Mouse (Mus musculus) lung, embryonic 16.5 days (tissue): ENCODE data around the gene Tma7. TPM values are rescaled to one million over a fixed set of nuclear protein-coding genes. Genes with fewer than 3 reads are reported as not detected.

Experiments
- ATAC-seq: fragments of 200-750 bp; cut with Nextera tagmentation; 2 replicates; pipeline ENCODE4 v1.8.0; 2017; ENCODE audit warnings: low read depth, mild to moderate bottlenecking, moderate library complexity
- H3K27ac ChIP-seq: fragments of 300-500 bp; sonication (generic); 2 replicates; pipeline ENCODE4 v1.5.1; 2014; ENCODE audit warnings: mild to moderate bottlenecking, control low read depth, low read length
- H3K27me3 ChIP-seq: fragments of 300-500 bp; sonication (generic); 2 replicates; pipeline ENCODE4 v1.6.1; 2014; ENCODE audit warnings: low read depth, low read length, mixed read lengths; ENCODE audit not compliant: control insufficient read depth, insufficient read depth
- H3K36me3 ChIP-seq: fragments of 300-500 bp; sonication (generic); 2 replicates; pipeline ENCODE4 v1.6.1; 2014; ENCODE audit warnings: low read length; ENCODE audit not compliant: control insufficient read depth, insufficient read depth
- H3K4me1 ChIP-seq: fragments of 300-500 bp; sonication (generic); replicated peaks from 2 replicates; pipeline ENCODE4 v1.6.1; 2014; ENCODE audit warnings: low read length, mixed read lengths; ENCODE audit not compliant: control insufficient read depth, insufficient read depth
- H3K4me2 ChIP-seq: fragments of 300-500 bp; sonication (generic); 2 replicates; pipeline ENCODE4 v1.6.1; 2014; ENCODE audit warnings: low read depth, low read length, control low read depth
- H3K4me3 ChIP-seq: fragments of 300-500 bp; sonication (generic); 2 replicates; pipeline ENCODE4 v1.5.1; 2014; ENCODE audit warnings: mild to moderate bottlenecking, low read length, control low read depth
- H3K9ac ChIP-seq: fragments of 300-500 bp; sonication (generic); 2 replicates; pipeline ENCODE4 v1.6.1; 2014; ENCODE audit warnings: low read length, control low read depth
- H3K9me3 ChIP-seq: fragments of 300-500 bp; sonication (generic); 2 replicates; pipeline ENCODE4 v1.6.1; 2016; ENCODE audit warnings: low read length; ENCODE audit not compliant: control insufficient read depth
- WGBS: fragments of 180-500 bp; shearing (Covaris S2); extraction: QIAGEN DNeasy Blood & Tissue Kit; methylation state at CpG from one replicate; pipeline ENCODE4 v1.1.7; 2014; 5-methylcytosine and 5-hydroxymethylcytosine counted together
- polyA plus RNA-seq: library from polyadenylated mRNA; unstranded; fragments of >200 nt; fragmentation: Nextera tagmentation; extraction: Ambion mirVana; gene quantifications from 2 replicates; pipeline ENCODE4 v1.2.1, GENCODE M21; 2015

Tma7 gene
- polyA plus RNA-seq, 1 experiment from 2014 or later, result 545 TPM

DNA sequence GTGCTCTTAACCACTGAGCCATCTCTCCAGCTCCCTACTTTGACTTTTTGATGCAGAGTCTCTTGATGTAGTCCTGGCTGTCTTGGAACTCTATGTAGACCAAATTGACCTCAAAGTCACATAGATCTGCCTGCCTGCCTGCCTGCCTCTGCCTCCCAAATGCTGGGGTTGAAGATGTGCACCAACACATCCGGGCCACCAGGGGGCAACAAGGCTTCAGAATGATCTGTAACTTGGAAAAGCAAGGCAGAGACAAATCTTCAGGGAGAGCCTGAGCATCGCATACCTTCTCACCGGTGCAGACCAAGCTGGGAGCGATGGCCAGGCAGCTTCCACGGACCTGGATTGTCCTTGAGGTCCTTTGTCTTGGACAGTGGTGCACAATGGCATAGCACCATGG, 36.1 kb downstream of the Tma7 start:
- Histone ChIP-seq H3K36me3 (0 out of 2 replicates have a peak, but pooled peaks cover 2% of the 10 kb centered on the region), H3K4me2 (no peak overlapping the region), H3K4me1 (peaks cover 5% of the 10 kb centered on the region), H3K9me3 (no peaks in the 10 kb centered on the region), H3K27ac (no peak overlapping the region), H3K27me3 (no peaks in the 10 kb centered on the region), H3K4me3 (no peak overlapping the region), H3K9ac (no peak overlapping the region)
- ATAC-seq, result no peak
- WGBS, result 36% methylated on average over 5 of the region's 5 CpGs

DNA sequence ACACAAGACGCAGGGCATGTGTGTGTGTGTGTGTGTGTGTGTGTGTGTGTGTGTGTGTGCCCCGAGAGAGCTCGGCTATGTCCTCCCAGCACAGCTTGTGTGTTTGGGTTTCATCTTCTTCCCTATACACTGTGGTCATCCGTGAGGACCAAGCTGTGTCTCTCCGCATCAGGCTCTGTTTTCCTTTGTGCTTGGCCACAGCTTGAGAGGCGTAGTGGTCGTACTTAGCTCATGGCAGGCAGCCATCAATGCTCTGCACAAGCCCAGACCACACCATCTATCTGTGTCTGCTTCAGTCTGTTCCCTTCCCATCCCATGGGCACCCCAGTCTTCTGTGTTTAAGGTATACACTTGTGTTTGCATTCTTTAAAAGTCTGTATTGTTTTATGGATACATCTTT, 41.0 kb downstream of the Tma7 start:
- no peaks in the 10 kb centered on the region for H3K27me3 ChIP-seq
- H3K27ac ChIP-seq, result peak overlapping the region; percentile 79
- 0 out of 2 replicates have a peak, but pooled peaks cover 2% of the 10 kb centered on the region for H3K36me3 ChIP-seq
- no peaks in the 10 kb centered on the region for H3K9me3 ChIP-seq
- H3K4me1 ChIP-seq, result peaks cover 30% of the 10 kb centered on the region
- H3K4me2 ChIP-seq, result peak overlapping the region; percentile 21; the same call in 1 of the 2 replicates
- peak; percentile 1; the same call in 1 of the 2 replicates for ATAC-seq
- H3K4me3 ChIP-seq, result peak overlapping the region; percentile 22
- peak overlapping the region; percentile 23 for H3K9ac ChIP-seq
- WGBS, result 38% methylated on average over 6 of the region's 7 CpGs

DNA sequence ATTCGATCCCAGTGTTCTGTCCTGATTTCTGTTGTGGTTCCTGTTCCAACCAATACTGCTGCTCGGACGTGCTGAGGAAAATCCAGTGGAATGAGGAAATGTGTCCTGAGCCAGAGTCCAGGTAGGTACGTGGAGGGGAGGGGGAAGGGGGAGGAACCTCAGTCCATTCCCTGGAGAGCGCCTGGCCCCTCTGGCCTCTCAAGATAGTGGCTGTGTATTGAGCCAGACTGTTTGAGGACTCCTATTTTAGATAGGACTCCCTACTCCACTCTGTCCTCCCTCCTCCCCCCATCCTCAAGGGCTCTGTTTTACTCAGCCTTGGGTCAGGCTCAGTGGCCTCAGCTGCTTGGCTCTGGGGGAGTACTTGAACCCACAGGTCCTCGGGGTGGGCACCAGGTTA, 41.5 kb downstream of the Tma7 start:
- Histone ChIP-seq H3K27ac (peak overlapping the region; percentile 79), H3K9me3 (no peaks in the 10 kb centered on the region), H3K4me1 (peaks cover 30% of the 10 kb centered on the region), H3K27me3 (no peaks in the 10 kb centered on the region), H3K9ac (peak overlapping the region; percentile 44), H3K4me3 (peak overlapping the region; percentile 22), H3K36me3 (0 out of 2 replicates have a peak, but pooled peaks cover 2% of the 10 kb centered on the region), H3K4me2 (peak overlapping the region; percentile 69)
- WGBS, result 36% methylated on average over 6 of the region's 6 CpGs
- peak; percentile 73 for ATAC-seq

DNA sequence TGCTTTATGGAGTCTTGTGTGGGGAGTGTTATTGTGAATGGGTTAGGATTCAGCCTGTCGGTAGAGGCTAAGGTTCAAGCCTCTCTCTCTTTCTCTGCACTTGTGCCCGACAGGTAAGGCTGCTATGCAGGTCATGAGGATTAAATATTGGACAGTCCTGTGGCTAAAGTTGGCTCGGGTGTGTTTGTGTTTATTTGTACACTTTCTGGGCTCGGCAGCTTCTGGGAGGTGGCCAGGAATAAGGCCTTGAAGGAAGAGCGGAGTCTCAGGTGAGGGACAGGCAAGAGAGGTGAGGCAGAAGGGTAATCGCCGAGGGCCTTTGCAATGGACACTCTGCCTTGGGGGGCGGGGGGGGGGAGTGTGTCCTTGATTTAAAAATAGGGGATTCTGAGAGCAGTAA, 42.2 kb downstream of the Tma7 start:
- Histone ChIP-seq H3K36me3 (0 out of 2 replicates have a peak, but pooled peaks cover 2% of the 10 kb centered on the region), H3K9me3 (no peaks in the 10 kb centered on the region), H3K4me1 (peaks cover 30% of the 10 kb centered on the region), H3K27ac (peak overlapping the region; percentile 79), H3K9ac (peak overlapping the region; percentile 44), H3K4me3 (peak overlapping the region; percentile 79; the same call in 1 of the 2 replicates), H3K4me2 (peak overlapping the region; percentile 69), H3K27me3 (no peaks in the 10 kb centered on the region)
- WGBS, result 61% methylated on average over 8 of the region's 8 CpGs
- ATAC-seq, result no peak

DNA sequence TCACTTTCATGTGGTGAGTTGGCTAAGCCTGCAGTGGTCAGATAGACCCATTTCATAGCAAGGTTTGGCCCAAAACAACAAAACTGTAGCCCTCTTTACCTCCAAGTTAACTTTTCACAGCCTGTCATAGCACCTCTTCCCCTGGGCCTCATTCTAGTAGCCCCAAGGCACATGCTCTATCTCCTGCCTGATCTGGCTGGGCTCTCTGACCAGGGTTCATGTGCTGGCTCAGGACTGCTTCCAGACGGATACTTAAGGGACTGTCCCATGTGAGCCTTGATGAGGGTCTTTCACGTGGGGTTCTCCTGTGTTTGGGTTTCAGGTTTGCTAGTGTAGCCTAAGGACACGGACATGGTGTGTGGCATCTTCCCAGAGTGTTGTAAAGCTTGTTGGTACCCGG, 42.7 kb downstream of the Tma7 start:
- H3K27me3 ChIP-seq, result no peaks in the 10 kb centered on the region
- no peak overlapping the region for H3K9ac ChIP-seq
- peaks cover 30% of the 10 kb centered on the region for H3K4me1 ChIP-seq
- no peak for ATAC-seq
- no peak overlapping the region; the same call in 1 of the 2 replicates for H3K27ac ChIP-seq
- H3K4me3 ChIP-seq, result peak overlapping the region; percentile 79
- peak overlapping the region; percentile 69 for H3K4me2 ChIP-seq
- WGBS, result 77% methylated on average over 4 of the region's 4 CpGs
- H3K9me3 ChIP-seq, result no peaks in the 10 kb centered on the region
- 0 out of 2 replicates have a peak, but pooled peaks cover 2% of the 10 kb centered on the region for H3K36me3 ChIP-seq

DNA sequence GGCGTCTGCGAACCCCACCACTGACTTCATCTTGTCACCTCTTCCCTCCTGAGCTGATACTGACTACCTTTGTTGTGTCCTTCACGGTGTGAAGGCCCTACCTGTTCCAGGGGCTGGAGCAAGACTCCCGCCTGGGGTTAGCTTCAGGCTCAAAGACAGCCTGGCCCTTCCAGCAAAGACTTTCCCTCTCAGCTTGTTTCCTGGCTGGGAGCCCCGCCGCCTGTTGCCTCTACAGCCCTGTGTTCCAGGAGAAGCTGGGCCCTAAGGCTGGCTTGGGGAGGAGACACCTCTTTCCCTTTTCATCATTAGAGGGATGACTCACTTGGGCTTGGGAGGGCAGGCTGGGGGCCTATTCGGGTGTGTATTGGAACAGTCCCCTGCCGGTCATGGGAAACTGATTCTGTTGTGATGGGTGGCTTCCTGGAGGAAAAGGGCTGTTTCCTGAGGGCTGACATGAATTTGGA, 43.5 kb downstream of the Tma7 start:
- Histone ChIP-seq H3K27ac (peak overlapping the region; percentile 74), H3K9me3 (no peaks in the 10 kb centered on the region), H3K4me1 (peaks cover 30% of the 10 kb centered on the region), H3K9ac (peak overlapping the region; percentile 86), H3K4me2 (peak overlapping the region; percentile 69), H3K4me3 (peak overlapping the region; percentile 79), H3K36me3 (0 out of 2 replicates have a peak, but pooled peaks cover 2% of the 10 kb centered on the region), H3K27me3 (no peaks in the 10 kb centered on the region)
- ATAC-seq, result peak; percentile 51
- WGBS, result 13% methylated on average over 8 of the region's 8 CpGs

DNA sequence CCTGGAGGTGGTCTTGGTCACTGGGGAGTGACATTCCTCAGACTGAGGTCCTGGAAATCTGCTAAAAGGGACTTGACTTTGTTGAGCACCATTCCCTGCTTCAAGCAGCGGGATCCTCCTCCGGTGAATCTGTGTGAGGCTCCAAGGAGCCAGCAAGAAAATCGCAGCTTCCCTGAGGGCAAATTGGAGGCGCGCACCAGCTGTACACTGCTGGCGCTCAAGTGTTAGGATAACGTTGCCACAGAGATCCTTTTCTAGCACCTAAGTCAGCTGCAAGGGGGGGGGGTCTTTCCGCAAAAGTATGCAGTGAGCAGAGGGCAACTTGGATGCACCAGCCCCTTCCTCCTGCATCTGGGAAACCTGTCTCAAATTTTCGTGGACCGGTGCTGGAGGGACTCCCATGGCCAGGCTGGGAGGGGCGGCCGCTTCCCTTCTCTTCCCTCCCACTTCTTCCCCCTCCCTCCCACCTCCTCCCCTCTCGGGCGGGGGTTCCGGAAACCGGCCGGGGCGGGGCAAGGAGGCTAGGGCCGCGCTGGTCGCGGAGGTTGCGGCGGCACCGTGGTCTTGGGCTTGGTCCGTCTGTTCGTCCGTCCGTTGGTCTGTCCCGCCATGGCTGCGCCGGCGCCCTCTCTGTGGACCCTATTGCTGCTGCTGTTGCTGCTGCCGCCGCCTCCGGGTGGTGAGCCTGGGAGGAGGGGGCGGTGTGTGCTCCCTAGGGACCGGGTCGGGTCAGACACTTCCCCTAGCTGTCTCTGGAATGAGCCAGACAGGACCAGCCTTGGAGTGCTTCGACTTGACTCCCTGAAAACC, 44.1 kb downstream of the Tma7 start, which contains the start of gene Shisa5:
Gene Shisa5 (plus strand): TSS at position 480 of the 810 bp plus-strand sequence.
- H3K36me3 ChIP-seq, result 0 out of 2 replicates have a peak, but pooled peaks cover 2% of the 10 kb centered on the region
- peak within 1 kb of the TSS; percentile 69 for H3K4me2 ChIP-seq
- H3K4me3 ChIP-seq, result peak within 1 kb of the TSS; percentile 79
- WGBS, result under 1% methylated on average over 33 of the region's 40 CpGs
- H3K27me3 ChIP-seq, result no peaks in the 10 kb centered on the region
- peaks cover 30% of the 10 kb centered on the region for H3K4me1 ChIP-seq
- peak within 1 kb of the TSS; percentile 74 for H3K27ac ChIP-seq
- peak; percentile 93 for ATAC-seq
- peak within 1 kb of the TSS; percentile 86 for H3K9ac ChIP-seq
- no peaks in the 10 kb centered on the region for H3K9me3 ChIP-seq

DNA sequence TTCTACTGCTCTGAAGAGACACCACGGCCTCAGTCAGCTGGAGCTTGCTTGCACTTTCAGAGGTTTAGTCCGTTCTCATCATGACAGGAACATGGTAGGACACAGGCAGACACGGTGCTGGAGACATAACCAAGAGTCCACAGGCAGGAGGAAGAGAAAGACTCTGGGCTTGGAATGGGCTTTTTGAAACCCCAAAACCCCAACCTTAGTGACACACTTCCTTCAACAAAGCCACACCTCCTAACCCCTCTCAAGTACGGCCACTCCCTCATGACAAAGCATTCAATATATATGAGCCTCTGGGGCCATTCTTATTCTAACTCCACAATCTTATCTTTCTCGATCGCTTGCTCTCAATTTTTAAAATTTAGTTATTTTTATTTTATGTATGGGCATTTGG, 50.0 kb downstream of the Tma7 start:
- no peak overlapping the region for H3K27ac ChIP-seq
- ATAC-seq, result no peak
- no peaks in the 10 kb centered on the region for H3K9me3 ChIP-seq
- no peak overlapping the region for H3K9ac ChIP-seq
- H3K27me3 ChIP-seq, result no peaks in the 10 kb centered on the region
- no peaks in the 10 kb centered on the region for H3K4me1 ChIP-seq
- no peak overlapping the region for H3K4me2 ChIP-seq
- 79% methylated on average over 6 of the region's 6 CpGs for WGBS
- no peaks in the 10 kb centered on the region for H3K36me3 ChIP-seq
- no peak overlapping the region for H3K4me3 ChIP-seq

DNA sequence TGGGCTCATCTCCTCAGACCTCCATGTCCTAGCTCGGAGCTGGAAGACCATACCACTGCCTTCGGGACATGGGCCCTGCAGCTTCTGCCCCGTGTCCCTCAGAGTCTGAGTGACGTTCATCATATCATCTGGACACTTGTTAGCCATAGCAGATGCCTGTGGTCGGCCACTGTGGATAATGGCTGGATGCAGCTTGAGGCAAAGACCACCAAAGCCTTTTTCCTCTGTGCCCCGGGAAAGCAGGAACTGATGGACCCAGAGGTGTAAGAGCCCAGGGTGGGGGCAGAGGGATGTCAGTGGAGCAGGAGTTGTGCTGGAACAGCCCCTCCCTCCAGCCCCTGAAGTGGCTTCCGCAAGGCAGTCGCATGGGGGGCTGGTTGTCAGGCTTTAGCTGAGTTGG, 50.7 kb downstream of the Tma7 start:
- Histone ChIP-seq H3K4me3 (no peak overlapping the region), H3K27me3 (no peaks in the 10 kb centered on the region), H3K4me1 (no peaks in the 10 kb centered on the region), H3K9me3 (no peaks in the 10 kb centered on the region), H3K4me2 (no peak overlapping the region), H3K27ac (no peak overlapping the region), H3K9ac (no peak overlapping the region), H3K36me3 (no peaks in the 10 kb centered on the region)
- no peak for ATAC-seq
- 71% methylated on average over 8 of the region's 8 CpGs for WGBS
